Mouse (Mus musculus) thymus, adult 2 months (tissue): ENCODE data around the gene Qrich2.

Experiments
- CTCF ChIP-seq: fragments of 200-500 bp; IDR thresholded peaks from 2 replicates; pipeline ENCODE4 v1.5.1; 2012; ENCODE audit warnings: mild to moderate bottlenecking, control low read depth, low read length, moderate library complexity, borderline replicate concordance; ENCODE audit not compliant: control insufficient read depth, poor library complexity, insufficient read depth; ENCODE audit errors: extremely low read depth
- POLR2A ChIP-seq: fragments of 200-500 bp; IDR thresholded peaks from 2 replicates; pipeline ENCODE4 v1.6.1; 2012; ENCODE audit warnings: mild to moderate bottlenecking, low read length, control low read depth, moderate library complexity; ENCODE audit not compliant: control insufficient read depth, poor library complexity, insufficient read depth; ENCODE audit errors: extremely low read depth

DNA sequence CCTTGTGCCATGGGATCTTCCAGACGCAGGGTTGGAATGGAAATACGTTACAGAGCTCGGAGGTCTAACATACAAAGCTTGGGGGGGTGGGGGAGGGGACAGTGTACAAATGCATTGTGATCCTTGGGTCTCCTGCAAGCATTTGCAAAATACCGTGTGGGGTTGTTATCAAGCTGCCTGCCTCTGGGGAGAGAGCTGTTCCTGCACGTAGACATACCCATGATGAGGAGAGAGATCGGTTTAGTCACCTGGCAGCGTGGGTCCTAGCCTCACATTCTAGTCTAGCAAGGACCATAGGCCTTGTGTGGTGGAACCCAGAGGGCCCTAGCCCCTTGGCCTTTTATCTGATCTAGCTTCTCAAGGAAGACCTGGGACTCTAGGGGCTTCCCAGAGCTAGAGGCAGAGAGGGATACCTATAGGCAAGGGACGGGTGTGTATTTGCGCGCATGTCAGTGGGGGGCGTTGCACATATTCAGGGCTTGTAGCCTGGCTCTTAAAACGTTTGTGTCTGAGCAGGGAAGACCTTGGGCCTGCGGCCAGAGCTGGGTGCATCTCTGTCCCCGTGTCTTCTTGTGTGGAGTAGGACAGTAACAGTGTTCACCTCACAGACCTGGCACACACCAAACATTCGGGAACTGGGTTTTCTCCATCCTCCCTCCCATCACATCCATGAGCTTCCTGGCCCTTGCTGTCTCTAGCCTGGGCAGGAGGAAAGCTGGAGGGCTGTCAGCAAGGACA is 23.7 kb downstream of the Qrich2 start:
- TF ChIP-seq CTCF (no peak), POLR2A (no peak)
